Mouse (Mus musculus): ENCODE results near the gene Arfgap3. TPM values are rescaled to one million over a fixed set of nuclear protein-coding genes. Genes with fewer than 3 reads are reported as not detected.
A peak's percentile ranks its signal among the peaks of the same experiment; 100 is the strongest.
"Not testable (repeated sequence)": the region's sequence is repeated elsewhere in the genome, so short reads cannot be mapped to it uniquely, and the experiment has no call there.

The Arfgap3 gene
- polyA plus RNA-seq, 1 experiment from 2014 or later, result 37.6 TPM

DNA sequence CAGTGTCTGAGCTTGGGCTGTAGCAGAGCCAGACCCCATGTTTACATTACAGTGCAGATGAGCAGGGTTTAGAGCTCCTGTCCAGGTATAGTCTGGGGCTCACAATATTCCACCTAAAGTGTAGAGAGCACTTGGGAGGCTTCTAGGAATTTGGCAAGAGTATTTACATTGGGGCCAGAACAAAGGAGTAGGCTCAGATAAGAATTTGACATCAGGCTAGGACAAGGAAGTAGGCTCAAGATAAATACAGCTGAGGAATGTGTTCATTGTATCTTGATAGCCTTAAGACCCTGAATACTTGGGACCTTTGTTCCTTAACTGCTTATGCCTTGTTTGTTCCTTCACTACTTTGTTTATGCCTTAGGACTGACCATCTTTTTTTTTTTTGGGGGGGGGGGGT lies 24.0 kb upstream of the Arfgap3 start:
- ATAC-seq (ENCODE audit: insufficient number of reproducible peaks, low FRiP score, low TSS enrichment, low read depth), result no peak
- no peaks in the 10 kb centered on the region for H3K9me3 ChIP-seq (ENCODE audit: control insufficient read depth, low read length)
- no peak overlapping the region for H3K27ac ChIP-seq (replicated peaks; ENCODE audit: low read depth, low read length)
- H3K9ac ChIP-seq (ENCODE audit: low read length), result no peak overlapping the region
- no peak overlapping the region for H3K4me2 ChIP-seq (ENCODE audit: low read depth, severe bottlenecking)
- no peak for DNase-seq (ENCODE audit: low spot score)
- H3K36me3 ChIP-seq (ENCODE audit: control insufficient read depth, insufficient read depth, low read length), result peaks cover 5% of the 10 kb centered on the region; the same call in 1 of the 2 replicates
- no peaks in the 10 kb centered on the region for H3K27me3 ChIP-seq (ENCODE audit: control insufficient read depth, insufficient read depth, low read length)
- H3K4me3 ChIP-seq (ENCODE audit: low read depth, low read length), result no peak overlapping the region
- no peaks in the 10 kb centered on the region for H3K4me1 ChIP-seq (ENCODE audit: control insufficient read depth, insufficient read depth, low read length)

- H3K4me1 ChIP-seq (ENCODE audit: control insufficient read depth, insufficient read depth, low read length); H3K36me3 ChIP-seq (ENCODE audit: control insufficient read depth, insufficient read depth, low read length); ATAC-seq (ENCODE audit: insufficient number of reproducible peaks, low FRiP score, low TSS enrichment, low read depth); H3K4me2 ChIP-seq (ENCODE audit: low read depth, severe bottlenecking); DNase-seq (ENCODE audit: low spot score); H3K27ac ChIP-seq (replicated peaks; ENCODE audit: low read depth, low read length); H3K4me3 ChIP-seq (ENCODE audit: low read depth, low read length); H3K9ac ChIP-seq (ENCODE audit: low read length); H3K9me3 ChIP-seq (ENCODE audit: control insufficient read depth, low read length); H3K27me3 ChIP-seq (ENCODE audit: control insufficient read depth, insufficient read depth, low read length): not testable (repeated sequence)
- WGBS, result 86% methylated on average over 4 of the region's 4 CpGs
Observed at GRCm38 (mm10) chr15:83368702-83369101, 18.7 kb upstream of the Arfgap3 start.

- no peak overlapping the region for H3K4me3 ChIP-seq (ENCODE audit: low read depth, low read length)
- H3K27ac ChIP-seq (replicated peaks; ENCODE audit: low read depth, low read length), result no peak overlapping the region
- 0 out of 2 replicates have a peak, but pooled peaks cover 3% of the 10 kb centered on the region for H3K27me3 ChIP-seq (ENCODE audit: control insufficient read depth, insufficient read depth, low read length)
- H3K9ac ChIP-seq (ENCODE audit: low read length), result no peak overlapping the region
- ATAC-seq (ENCODE audit: insufficient number of reproducible peaks, low FRiP score, low TSS enrichment, low read depth), result no peak
- no peaks in the 10 kb centered on the region for H3K36me3 ChIP-seq (ENCODE audit: control insufficient read depth, insufficient read depth, low read length)
- WGBS, result 84% methylated on average over 2 of the region's 2 CpGs
- H3K4me1 ChIP-seq (ENCODE audit: control insufficient read depth, insufficient read depth, low read length), result 0 out of 2 replicates have a peak, but pooled peaks cover 3% of the 10 kb centered on the region
- no peak for DNase-seq (ENCODE audit: low spot score)
- H3K4me2 ChIP-seq (ENCODE audit: low read depth, severe bottlenecking), result no peak overlapping the region
- no peaks in the 10 kb centered on the region for H3K9me3 ChIP-seq (ENCODE audit: control insufficient read depth, low read length)
Observed at GRCm38 (mm10) chr15:83368261-83368660, 18.2 kb upstream of the Arfgap3 start.

GRCm38 (mm10) chr15:83366933-83367552 lies 17.0 kb upstream of the Arfgap3 start:
- Histone ChIP-seq H3K4me1 (ENCODE audit: control insufficient read depth, insufficient read depth, low read length) (0 out of 2 replicates have a peak, but pooled peaks cover 3% of the 10 kb centered on the region), H3K4me3 (ENCODE audit: low read depth, low read length) (peak overlapping the region; percentile 21), H3K27me3 (ENCODE audit: control insufficient read depth, insufficient read depth, low read length) (0 out of 2 replicates have a peak, but pooled peaks cover 3% of the 10 kb centered on the region), H3K27ac (replicated peaks; ENCODE audit: low read depth, low read length) (no peak overlapping the region), H3K36me3 (ENCODE audit: control insufficient read depth, insufficient read depth, low read length) (no peaks in the 10 kb centered on the region), H3K4me2 (ENCODE audit: low read depth, severe bottlenecking) (peak overlapping the region; percentile 45), H3K9ac (ENCODE audit: low read length) (no peak overlapping the region), H3K9me3 (ENCODE audit: control insufficient read depth, low read length) (no peaks in the 10 kb centered on the region)
- peak; percentile 67 for ATAC-seq (ENCODE audit: insufficient number of reproducible peaks, low FRiP score, low TSS enrichment, low read depth)
- DNase-seq (ENCODE audit: low spot score), result peak; percentile 80
- WGBS, result 27% methylated on average over 44 of the region's 58 CpGs

- Histone ChIP-seq H3K9ac (ENCODE audit: low read length) (no peak overlapping the region), H3K27ac (replicated peaks; ENCODE audit: low read depth, low read length) (no peak overlapping the region), H3K27me3 (ENCODE audit: control insufficient read depth, insufficient read depth, low read length) (0 out of 2 replicates have a peak, but pooled peaks cover 3% of the 10 kb centered on the region), H3K4me1 (ENCODE audit: control insufficient read depth, insufficient read depth, low read length) (0 out of 2 replicates have a peak, but pooled peaks cover 3% of the 10 kb centered on the region), H3K9me3 (ENCODE audit: control insufficient read depth, low read length) (no peaks in the 10 kb centered on the region), H3K4me2 (ENCODE audit: low read depth, severe bottlenecking) (no peak overlapping the region), H3K36me3 (ENCODE audit: control insufficient read depth, insufficient read depth, low read length) (no peaks in the 10 kb centered on the region), H3K4me3 (ENCODE audit: low read depth, low read length) (no peak overlapping the region)
- DNase-seq (ENCODE audit: low spot score) (no peak), ATAC-seq (ENCODE audit: insufficient number of reproducible peaks, low FRiP score, low TSS enrichment, low read depth) (no peak)
Observed at GRCm38 (mm10) chr15:83365697-83366096, 15.7 kb upstream of the Arfgap3 start.

- no peak for DNase-seq (ENCODE audit: low spot score)
- Histone ChIP-seq H3K36me3 (ENCODE audit: control insufficient read depth, insufficient read depth, low read length) (no peaks in the 10 kb centered on the region), H3K4me3 (ENCODE audit: low read depth, low read length) (no peak overlapping the region), H3K27ac (replicated peaks; ENCODE audit: low read depth, low read length) (no peak overlapping the region), H3K9me3 (ENCODE audit: control insufficient read depth, low read length) (no peaks in the 10 kb centered on the region), H3K9ac (ENCODE audit: low read length) (no peak overlapping the region), H3K27me3 (ENCODE audit: control insufficient read depth, insufficient read depth, low read length) (0 out of 2 replicates have a peak, but pooled peaks cover 3% of the 10 kb centered on the region), H3K4me1 (ENCODE audit: control insufficient read depth, insufficient read depth, low read length) (0 out of 2 replicates have a peak, but pooled peaks cover 3% of the 10 kb centered on the region), H3K4me2 (ENCODE audit: low read depth, severe bottlenecking) (no peak overlapping the region)
- WGBS, result 71% methylated on average over 3 of the region's 3 CpGs
- no peak for ATAC-seq (ENCODE audit: insufficient number of reproducible peaks, low FRiP score, low TSS enrichment, low read depth)
Observed at GRCm38 (mm10) chr15:83364194-83364593, 14.1 kb upstream of the Arfgap3 start.

DNA sequence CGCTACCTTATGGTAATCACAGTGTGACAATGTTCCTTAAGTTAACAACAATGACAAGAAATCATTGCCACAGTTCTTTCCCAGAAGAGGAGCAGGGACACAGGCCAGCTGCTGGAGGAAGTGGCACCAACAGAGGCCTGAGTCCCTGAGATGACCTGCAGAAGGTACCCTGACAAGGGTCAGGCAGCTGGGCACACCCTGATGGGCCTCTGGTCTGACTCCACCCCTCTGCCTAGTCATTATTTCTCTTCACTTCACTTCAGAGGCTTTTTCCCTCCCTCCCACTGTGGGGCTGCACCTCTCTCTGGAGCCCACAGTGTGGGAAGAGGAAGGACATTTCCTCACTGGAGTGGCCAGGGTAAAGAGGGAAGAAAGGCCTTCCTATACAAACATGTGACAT lies 12.8 kb upstream of the Arfgap3 start:
- DNase-seq (ENCODE audit: low spot score); H3K27me3 ChIP-seq (ENCODE audit: control insufficient read depth, insufficient read depth, low read length); H3K27ac ChIP-seq (replicated peaks; ENCODE audit: low read depth, low read length); H3K36me3 ChIP-seq (ENCODE audit: control insufficient read depth, insufficient read depth, low read length); H3K9me3 ChIP-seq (ENCODE audit: control insufficient read depth, low read length); H3K4me3 ChIP-seq (ENCODE audit: low read depth, low read length); H3K9ac ChIP-seq (ENCODE audit: low read length); H3K4me2 ChIP-seq (ENCODE audit: low read depth, severe bottlenecking); ATAC-seq (ENCODE audit: insufficient number of reproducible peaks, low FRiP score, low TSS enrichment, low read depth); H3K4me1 ChIP-seq (ENCODE audit: control insufficient read depth, insufficient read depth, low read length): not testable (repeated sequence)
- 85% methylated on average over 1 of the region's 1 CpGs for WGBS

DNA sequence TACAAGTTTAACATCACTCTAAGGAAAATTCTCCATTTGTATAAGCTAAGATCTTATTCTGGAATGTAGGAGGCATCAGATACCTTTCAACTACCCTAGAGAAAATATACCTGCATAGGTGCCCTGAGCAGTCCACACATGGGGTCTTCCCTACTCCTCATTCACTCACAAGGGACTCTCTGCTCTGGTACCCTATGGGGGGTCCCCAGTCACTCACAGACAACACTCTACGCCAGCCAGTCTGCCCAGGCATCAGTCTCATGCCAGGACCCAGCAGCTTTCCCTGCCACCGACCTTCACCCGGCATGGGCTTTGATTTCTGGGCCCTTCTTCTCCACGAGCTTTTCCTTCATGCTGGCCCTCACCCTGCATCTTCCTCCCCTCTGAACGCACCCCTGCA lies 10.9 kb upstream of the Arfgap3 start:
- not testable (repeated sequence) for H3K4me3 ChIP-seq (ENCODE audit: low read depth, low read length); ATAC-seq (ENCODE audit: insufficient number of reproducible peaks, low FRiP score, low TSS enrichment, low read depth); H3K9me3 ChIP-seq (ENCODE audit: control insufficient read depth, low read length); H3K27me3 ChIP-seq (ENCODE audit: control insufficient read depth, insufficient read depth, low read length); H3K9ac ChIP-seq (ENCODE audit: low read length); H3K4me1 ChIP-seq (ENCODE audit: control insufficient read depth, insufficient read depth, low read length); H3K36me3 ChIP-seq (ENCODE audit: control insufficient read depth, insufficient read depth, low read length); DNase-seq (ENCODE audit: low spot score); H3K27ac ChIP-seq (replicated peaks; ENCODE audit: low read depth, low read length); H3K4me2 ChIP-seq (ENCODE audit: low read depth, severe bottlenecking)
- 70% methylated on average over 5 of the region's 5 CpGs for WGBS

GRCm38 (mm10) chr15:83360140-83360539 lies 10.1 kb upstream of the Arfgap3 start:
- H3K9ac ChIP-seq (ENCODE audit: low read length), result no peak overlapping the region
- H3K4me2 ChIP-seq (ENCODE audit: low read depth, severe bottlenecking), result no peak overlapping the region
- H3K27me3 ChIP-seq (ENCODE audit: control insufficient read depth, insufficient read depth, low read length), result no peaks in the 10 kb centered on the region
- H3K4me3 ChIP-seq (ENCODE audit: low read depth, low read length), result no peak overlapping the region
- H3K36me3 ChIP-seq (ENCODE audit: control insufficient read depth, insufficient read depth, low read length), result no peaks in the 10 kb centered on the region
- H3K9me3 ChIP-seq (ENCODE audit: control insufficient read depth, low read length), result no peaks in the 10 kb centered on the region
- no peaks in the 10 kb centered on the region for H3K4me1 ChIP-seq (ENCODE audit: control insufficient read depth, insufficient read depth, low read length)
- no peak for DNase-seq (ENCODE audit: low spot score)
- 89% methylated on average over 3 of the region's 3 CpGs for WGBS
- ATAC-seq (ENCODE audit: insufficient number of reproducible peaks, low FRiP score, low TSS enrichment, low read depth), result no peak
- no peak overlapping the region for H3K27ac ChIP-seq (replicated peaks; ENCODE audit: low read depth, low read length)
